Comparison of ENCODE assay signal across 8 mouse cellular contexts in genomic region chr2:59522079-59522684, GRCm38 (mm10). TPM values are rescaled to one million over a fixed set of nuclear protein-coding genes. Genes with fewer than 3 reads are reported as not detected.
A peak's percentile ranks its signal among the peaks of the same experiment; 100 is the strongest.
DNase-seq lines count a peak whose midpoint lies in the region; ATAC-seq and TF ChIP-seq lines count a peak whose summit lies in the region.

No protein-coding gene starts in this region.

- 13% methylated on average over 19 of the region's 19 CpGs for WGBS in hindbrain, embryonic 16.5 days

- DNase-seq in Patski (ENCODE audit: low read depth, low spot score) = no peak
- DNase-seq in cerebellum, postnatal 10 days = peak; percentile 93 to 96
- peak; percentile 73 for DNase-seq in gastrocnemius, adult 18-20 months (ENCODE audit: low spot score)
- DNase-seq in left cerebral cortex, adult 18-20 months (ENCODE audit: low spot score in 2 of 2) = peak; percentile 81 to 87
- peak; percentile 73 for DNase-seq in right cerebral cortex, adult 18-20 months
- DNase-seq in urinary bladder, adult 2 months (ENCODE audit: low spot score) = peak; percentile 31

- no peak for ATAC-seq in Patski
- ATAC-seq in hindbrain, embryonic 16.5 days = peak; percentile 91
- ATAC-seq in megakaryocyte, adult 5-6 weeks (ENCODE audit: poor library complexity, severe bottlenecking) = peak; percentile 85

- H3K4me3 ChIP-seq in hindbrain, embryonic 16.5 days (ENCODE audit: low read length) = peak overlapping the region; percentile 15

- peaks cover 3% of the 10 kb centered on the region; the same call in 1 of the 2 replicates for H3K4me1 ChIP-seq in hindbrain, embryonic 16.5 days (ENCODE audit: control insufficient read depth, insufficient read depth, low read depth, low read length)

- no peak overlapping the region for H3K27ac ChIP-seq in hindbrain, embryonic 16.5 days (ENCODE audit: low read depth, low read length)

- no peaks in the 10 kb centered on the region for H3K36me3 ChIP-seq in hindbrain, embryonic 16.5 days (ENCODE audit: control insufficient read depth, insufficient read depth, low read length)

- H3K9ac ChIP-seq in hindbrain, embryonic 16.5 days (ENCODE audit: low read depth, low read length) = peak overlapping the region; percentile 23; the same call in 1 of the 2 replicates

- POLR2A ChIA-PET in Patski (lab: Charles Lee) = no interaction called here

- H3K4me2 ChIP-seq in hindbrain, embryonic 16.5 days (ENCODE audit: low read length) = peak overlapping the region; percentile 47

- no peaks in the 10 kb centered on the region for H3K9me3 ChIP-seq in hindbrain, embryonic 16.5 days (ENCODE audit: control insufficient read depth, low read length)

- in situ Hi-C loops in Patski (cut with MboI; ENCODE audit: low pct_unique_long_range_greater_than_20kb) = loop anchor here (10.0 kb wide), 1 partner anchor 893 kb away; no protein-coding TSS in a partner anchor

- CTCF ChIA-PET in Patski (lab: Charles Lee) = interaction anchor here (1.1 to 1.9 kb wide), 7 partner anchors 10 to 375 kb away, joined by 3 to 10 read pairs (median 4); no protein-coding TSS in a partner anchor

- TF ChIP-seq CTCF in Patski (IDR thresholded peaks at IDR 0.05) = peak; percentile 92

- no peaks in the 10 kb centered on the region for H3K27me3 ChIP-seq in Patski
- H3K27me3 ChIP-seq in hindbrain, embryonic 16.5 days (replicated peaks; ENCODE audit: control insufficient read depth, insufficient read depth, low read length) = no peaks in the 10 kb centered on the region

RNA-seq across cellular contexts. Expression of gene Dapl1, which starts 37.7 kb away (rescaled TPM):
- not detected for polyA plus RNA-seq in Patski (2021)
- not detected for total RNA-seq in gastrocnemius, adult 18-20 months (2021)
- polyA plus RNA-seq in hindbrain, embryonic 16.5 days (2015; fragmentation: Nextera tagmentation; extraction: Ambion mirVana) = 1.4 and 2.2 TPM in 2 replicates
- 1 to 10 TPM; 1.7 to 2.6 TPM for total RNA-seq in left cerebral cortex, adult 18-20 months (2021)
- total RNA-seq in megakaryocyte, adult 5-6 weeks (2015) = 0.43 TPM in 1 of 2 replicates, not detected in the other
- 0.66 TPM in 1 of 2 replicates, not detected in the other for total RNA-seq in megakaryocyte, adult 5-6 weeks (2017)
- 3.0 and 5.8 TPM in 2 replicates for polyA plus RNA-seq in urinary bladder, adult 2 months (2012; rRNA removed)
